ENCODE assay signal across 24 mouse cellular contexts in genomic region chr4:88875435-88876095, GRCm38 (mm10). TPM values are rescaled to one million over a fixed set of nuclear protein-coding genes. Genes with fewer than 3 reads are reported as not detected.
A peak's percentile ranks its signal among the peaks of the same experiment; 100 is the strongest.
DNase-seq lines count a peak whose midpoint lies in the region; ATAC-seq and TF ChIP-seq lines count a peak whose summit lies in the region.
"Had no signal": no experiment of that assay in that cellular context is flagged by ENCODE, and none has a peak within 500 bp of the region (broad histone marks: within the 10 kb centered on the region; RNA-seq: fewer than 3 reads in every experiment).

No protein-coding gene starts in this region.

- no peaks in the 10 kb centered on the region; a peak in 1 of 4 replicates for H3K27me3 ChIP-seq in MEL (ENCODE audit: control insufficient read depth in 1 of 2, insufficient read depth in 2 of 2, low read length in 2 of 2)
- H3K27me3 ChIP-seq in liver, embryonic 13.5 days: no peaks in the 10 kb centered on the region
- no peaks in the 10 kb centered on the region for H3K27me3 ChIP-seq in small intestine, adult 2 months (ENCODE audit: control insufficient read depth, insufficient read depth, low read length)
- H3K27me3 ChIP-seq in forebrain, embryonic 10.5 days (ENCODE audit: poor library complexity, severe bottlenecking): peaks cover 2% of the 10 kb centered on the region; the same call in 1 of the 2 replicates
- H3K27me3 ChIP-seq: heart, embryonic 12.5 days; hindbrain, embryonic 15.5 days; limb, embryonic 15.5 days had no signal

- no peak for TF ChIP-seq POLR2A in MEL (IDR thresholded peaks at IDR 0.05; ENCODE audit: control insufficient read depth in 1 of 2, insufficient read depth in 1 of 2, low read depth in 1 of 2, low read length in 2 of 2, poor library complexity in 1 of 2)
- no peak for TF ChIP-seq POLR2A in small intestine, adult 2 months (IDR thresholded peaks at IDR 0.05; ENCODE audit: low read depth, low read length)

- H3K4me1 ChIP-seq in MEL (ENCODE audit: control insufficient read depth in 1 of 2, insufficient read depth in 2 of 2, low read length in 2 of 2): peaks cover 15 to 20% of the 10 kb centered on the region in 2 experiments
- peaks cover 35% of the 10 kb centered on the region for H3K4me1 ChIP-seq in liver, embryonic 13.5 days (replicated peaks)
- peaks cover 13% of the 10 kb centered on the region; the same call in 1 of the 2 replicates for H3K4me1 ChIP-seq in small intestine, adult 2 months (ENCODE audit: control insufficient read depth, insufficient read depth, insufficient read length, low read length)
- H3K4me1 ChIP-seq in forebrain, embryonic 10.5 days: peaks cover 3% of the 10 kb centered on the region; the same call in 1 of the 2 replicates
- H3K4me1 ChIP-seq: forebrain, embryonic 15.5 days; heart, embryonic 12.5 days; hindbrain, embryonic 15.5 days; limb, embryonic 15.5 days had no signal

- peak; percentile 81 for DNase-seq in MEL (ENCODE audit: low read depth, low spot score)
- DNase-seq in liver, embryonic 13.5 days: peak; percentile 39
- no peak for DNase-seq in gastrocnemius, adult 2 months
- no peak for DNase-seq in neural tube, embryonic 10.5 days (ENCODE audit: extremely low spot score, low spot score)
- no peak for DNase-seq in forebrain, embryonic 10.5 days (ENCODE audit: extremely low spot score, low spot score)
- DNase-seq: adrenal gland, postnatal 36 days; cerebellum, adult 9-11 months; embryo, embryonic 11 days; kidney, adult 9 months; kidney, postnatal 36 days; lung, postnatal 10 days; thymus, adult 18-20 months had no signal

- H3K79me2 ChIP-seq in MEL (ENCODE audit: control insufficient read depth, insufficient read depth, low read length, poor library complexity): no peaks in the 10 kb centered on the region

- ATAC-seq in erythroblast, adult 5-6 weeks (replicated peaks; ENCODE audit: low FRiP score, poor library complexity, severe bottlenecking): peak; percentile 68; the same call in 1 of the 2 replicates
- peak; percentile 91 for ATAC-seq in liver, embryonic 13.5 days (ENCODE audit: low read depth)
- ATAC-seq: forebrain, embryonic 15.5 days had no signal

- no peak overlapping the region for H3K9ac ChIP-seq in MEL (ENCODE audit: control insufficient read depth, low read depth, low read length, poor library complexity, severe bottlenecking)
- H3K9ac ChIP-seq in liver, embryonic 13.5 days: no peak overlapping the region
- H3K9ac ChIP-seq: forebrain, embryonic 15.5 days; heart, embryonic 12.5 days; hindbrain, embryonic 15.5 days; limb, embryonic 15.5 days had no signal

- TF ChIP-seq RAD21 in MEL (IDR thresholded peaks at IDR 0.05; ENCODE audit: low read depth, low read length): no peak

- H3K9me3 ChIP-seq in MEL (replicated peaks; ENCODE audit: insufficient read depth, low read length): no peaks in the 10 kb centered on the region
- H3K9me3 ChIP-seq in liver, embryonic 13.5 days (replicated peaks): no peaks in the 10 kb centered on the region
- no peaks in the 10 kb centered on the region for H3K9me3 ChIP-seq in forebrain, embryonic 10.5 days
- H3K9me3 ChIP-seq: forebrain, embryonic 15.5 days; heart, embryonic 12.5 days; hindbrain, embryonic 15.5 days; limb, embryonic 15.5 days had no signal

- TF ChIP-seq CTCF in MEL (IDR thresholded peaks at IDR 0.05 in 2 of 3, conservative IDR thresholded peaks at IDR 0.05 in 1 of 3; ENCODE audit: control insufficient read depth in 1 of 3, insufficient read depth in 1 of 3, low read depth in 2 of 3, low read length in 3 of 3, poor library complexity in 1 of 3, severe bottlenecking in 1 of 3): no peak
- no peak for TF ChIP-seq CTCF in small intestine, adult 2 months (IDR thresholded peaks at IDR 0.05; ENCODE audit: extremely low read depth, insufficient read length, insufficient replicate concordance, low read depth, low read length)
- TF ChIP-seq CTCF in gastrocnemius, adult 2 months (IDR thresholded peaks at IDR 0.05): no peak

- 0 out of 2 replicates have a peak overlapping the region, but pooled peaks have one; percentile 24 for H3K4me2 ChIP-seq in liver, embryonic 13.5 days
- H3K4me2 ChIP-seq: forebrain, embryonic 15.5 days; heart, embryonic 12.5 days; hindbrain, embryonic 15.5 days; limb, embryonic 15.5 days had no signal

- peaks cover 0 to 15% of the 10 kb centered on the region in 2 experiments; a peak in 2 of 4 replicates for H3K36me3 ChIP-seq in MEL (ENCODE audit: control insufficient read depth in 1 of 2, insufficient read depth in 2 of 2, low read length in 2 of 2)
- H3K36me3 ChIP-seq in liver, embryonic 13.5 days: no peaks in the 10 kb centered on the region
- no peaks in the 10 kb centered on the region for H3K36me3 ChIP-seq in small intestine, adult 2 months (ENCODE audit: control insufficient read depth, insufficient read depth, low read length)
- H3K36me3 ChIP-seq in forebrain, embryonic 10.5 days (replicated peaks): no peaks in the 10 kb centered on the region
- H3K36me3 ChIP-seq: forebrain, embryonic 15.5 days; heart, embryonic 12.5 days; hindbrain, embryonic 15.5 days; limb, embryonic 15.5 days had no signal

- peak; percentile 36 to 69; a peak in 3 of 4 replicates for TF ChIP-seq EP300 in MEL (IDR thresholded peaks at IDR 0.05; ENCODE audit: low read depth in 1 of 2, low read length in 2 of 2)

- H3K27ac ChIP-seq in MEL (ENCODE audit: control insufficient read depth, low read depth, low read length): no peak overlapping the region
- H3K27ac ChIP-seq in liver, embryonic 13.5 days: no peak overlapping the region
- peak overlapping the region; percentile 7; the same call in 1 of the 2 replicates for H3K27ac ChIP-seq in small intestine, adult 2 months (ENCODE audit: insufficient read depth, low read depth, low read length)
- H3K27ac ChIP-seq in gastrocnemius, adult 2 months: no peak overlapping the region
- H3K27ac ChIP-seq in forebrain, embryonic 10.5 days: no peak overlapping the region
- H3K27ac ChIP-seq: forebrain, embryonic 15.5 days; hindbrain, embryonic 15.5 days; limb, embryonic 15.5 days had no signal

- intact Hi-C loops in gastrocnemius, adult 2 months (cut with DNase I): no loop called here

- no peak overlapping the region for H3K4me3 ChIP-seq in MEL (ENCODE audit: control insufficient read depth in 1 of 2, insufficient read depth in 1 of 2, low read depth in 2 of 2, low read length in 2 of 2)
- H3K4me3 ChIP-seq in liver, embryonic 13.5 days (replicated peaks): no peak overlapping the region
- no peak overlapping the region for H3K4me3 ChIP-seq in small intestine, adult 2 months (ENCODE audit: low read depth, low read length)
- no peak overlapping the region for H3K4me3 ChIP-seq in gastrocnemius, adult 2 months
- no peak overlapping the region for H3K4me3 ChIP-seq in forebrain, embryonic 10.5 days
- H3K4me3 ChIP-seq: forebrain, embryonic 15.5 days; heart, embryonic 12.5 days; hindbrain, embryonic 15.5 days; limb, embryonic 15.5 days had no signal

- WGBS in liver, embryonic 13.5 days (ENCODE audit: insufficient replicate concordance): 15% methylated on average over 4 of the region's 4 CpGs
- 50% methylated on average over 4 of the region's 4 CpGs for whole genome bisulfite sequencing in small intestine, adult 2 months
- WGBS in forebrain, embryonic 10.5 days: 76% methylated on average over 3 of the region's 4 CpGs

RNA-seq across cellular contexts. Expression of gene Ifne, which starts 4.4 kb away (rescaled TPM):
- not detected in 2 replicates for total RNA-seq in MEL (2012; rRNA removed)
- not detected for polyA plus RNA-seq in MEL (2012; ENCODE audit: insufficient read depth in 1 of 2, insufficient read length in 2 of 2, low read depth in 1 of 2, low replicate concordance in 2 of 2, missing spikeins in 1 of 2)
- not detected in 2 replicates for total RNA-seq in erythroblast, adult 5-6 weeks (2015; ENCODE audit: low replicate concordance)
- not detected in 2 replicates for total RNA-seq in erythroblast, adult 5-6 weeks (2017; ENCODE audit: low replicate concordance)
- polyA plus RNA-seq in liver, embryonic 13.5 days (2015; fragmentation: Nextera tagmentation; extraction: Ambion mirVana): not detected in 2 replicates
- polyA plus RNA-seq in small intestine, adult 2 months (2012; rRNA removed): 0.42 TPM in 1 of 2 replicates, not detected in the other
- not detected for total RNA-seq in gastrocnemius, adult 2 months (2021)
- polyA plus RNA-seq in forebrain, embryonic 10.5 days (2016; fragmentation: Nextera tagmentation; extraction: Ambion mirVana): not detected in 2 replicates
- total RNA-seq: adrenal gland, postnatal 36 days; gastrocnemius, adult 18-20 months; granulocyte monocyte progenitor cell, adult 5-6 weeks; heart, postnatal 25 days; layer of hippocampus, postnatal 14 days; left cerebral cortex, postnatal 14 days had no signal
- polyA plus RNA-seq: forebrain, embryonic 15.5 days; heart, embryonic 12.5 days; hindbrain, embryonic 15.5 days; limb, embryonic 15.5 days; neural tube, embryonic 14.5 days had no signal

RNA-seq across cellular contexts. Expression of gene Ifna1, which starts 25.7 kb away (rescaled TPM):
- not detected in 2 replicates for total RNA-seq in MEL (2012; rRNA removed)
- not detected for polyA plus RNA-seq in MEL (2012; ENCODE audit: insufficient read depth in 1 of 2, insufficient read length in 2 of 2, low read depth in 1 of 2, low replicate concordance in 2 of 2, missing spikeins in 1 of 2)
- not detected in 2 replicates for total RNA-seq in erythroblast, adult 5-6 weeks (2015; ENCODE audit: low replicate concordance)
- total RNA-seq in erythroblast, adult 5-6 weeks (2017; ENCODE audit: low replicate concordance): not detected in 2 replicates
- not detected in 2 replicates for polyA plus RNA-seq in liver, embryonic 13.5 days (2015; fragmentation: Nextera tagmentation; extraction: Ambion mirVana)
- not detected in 2 replicates for polyA plus RNA-seq in small intestine, adult 2 months (2012; rRNA removed)
- not detected for total RNA-seq in gastrocnemius, adult 2 months (2021)
- not detected in 2 replicates for polyA plus RNA-seq in forebrain, embryonic 10.5 days (2016; fragmentation: Nextera tagmentation; extraction: Ambion mirVana)
- total RNA-seq: adrenal gland, postnatal 36 days; gastrocnemius, adult 18-20 months; granulocyte monocyte progenitor cell, adult 5-6 weeks; heart, postnatal 25 days; layer of hippocampus, postnatal 14 days; left cerebral cortex, postnatal 14 days had no signal
- polyA plus RNA-seq: forebrain, embryonic 15.5 days; heart, embryonic 12.5 days; hindbrain, embryonic 15.5 days; limb, embryonic 15.5 days; neural tube, embryonic 14.5 days had no signal

RNA-seq across cellular contexts. Expression of gene Ifna4, which starts 33.9 kb away (rescaled TPM):
- not detected in 2 replicates for total RNA-seq in MEL (2012; rRNA removed)
- polyA plus RNA-seq in MEL (2012; ENCODE audit: insufficient read depth in 1 of 2, insufficient read length in 2 of 2, low read depth in 1 of 2, low replicate concordance in 2 of 2, missing spikeins in 1 of 2): not detected
- total RNA-seq in erythroblast, adult 5-6 weeks (2015; ENCODE audit: low replicate concordance): not detected in 2 replicates
- total RNA-seq in erythroblast, adult 5-6 weeks (2017; ENCODE audit: low replicate concordance): not detected in 2 replicates
- not detected in 2 replicates for polyA plus RNA-seq in liver, embryonic 13.5 days (2015; fragmentation: Nextera tagmentation; extraction: Ambion mirVana)
- polyA plus RNA-seq in small intestine, adult 2 months (2012; rRNA removed): not detected in 2 replicates
- not detected for total RNA-seq in gastrocnemius, adult 2 months (2021)
- not detected in 2 replicates for polyA plus RNA-seq in forebrain, embryonic 10.5 days (2016; fragmentation: Nextera tagmentation; extraction: Ambion mirVana)
- total RNA-seq: adrenal gland, postnatal 36 days; gastrocnemius, adult 18-20 months; granulocyte monocyte progenitor cell, adult 5-6 weeks; heart, postnatal 25 days; layer of hippocampus, postnatal 14 days; left cerebral cortex, postnatal 14 days had no signal
- polyA plus RNA-seq: forebrain, embryonic 15.5 days; heart, embryonic 12.5 days; hindbrain, embryonic 15.5 days; limb, embryonic 15.5 days; neural tube, embryonic 14.5 days had no signal

RNA-seq across cellular contexts. Expression of gene Ifna5, which starts 40.2 kb away (rescaled TPM):
- total RNA-seq in MEL (2012; rRNA removed): not detected in 2 replicates
- not detected for polyA plus RNA-seq in MEL (2012; ENCODE audit: insufficient read depth in 1 of 2, insufficient read length in 2 of 2, low read depth in 1 of 2, low replicate concordance in 2 of 2, missing spikeins in 1 of 2)
- not detected in 2 replicates for total RNA-seq in erythroblast, adult 5-6 weeks (2015; ENCODE audit: low replicate concordance)
- total RNA-seq in erythroblast, adult 5-6 weeks (2017; ENCODE audit: low replicate concordance): not detected in 2 replicates
- polyA plus RNA-seq in liver, embryonic 13.5 days (2015; fragmentation: Nextera tagmentation; extraction: Ambion mirVana): not detected in 2 replicates
- not detected in 2 replicates for polyA plus RNA-seq in small intestine, adult 2 months (2012; rRNA removed)
- total RNA-seq in gastrocnemius, adult 2 months (2021): not detected
- polyA plus RNA-seq in forebrain, embryonic 10.5 days (2016; fragmentation: Nextera tagmentation; extraction: Ambion mirVana): not detected in 2 replicates
- total RNA-seq: adrenal gland, postnatal 36 days; gastrocnemius, adult 18-20 months; granulocyte monocyte progenitor cell, adult 5-6 weeks; heart, postnatal 25 days; layer of hippocampus, postnatal 14 days; left cerebral cortex, postnatal 14 days had no signal
- polyA plus RNA-seq: forebrain, embryonic 15.5 days; heart, embryonic 12.5 days; hindbrain, embryonic 15.5 days; limb, embryonic 15.5 days; neural tube, embryonic 14.5 days had no signal

RNA-seq across cellular contexts. Expression of gene Ifna6, which starts 48.3 kb away (rescaled TPM):
- not detected in 2 replicates for total RNA-seq in MEL (2012; rRNA removed)
- polyA plus RNA-seq in MEL (2012; ENCODE audit: insufficient read depth in 1 of 2, insufficient read length in 2 of 2, low read depth in 1 of 2, low replicate concordance in 2 of 2, missing spikeins in 1 of 2): not detected
- total RNA-seq in erythroblast, adult 5-6 weeks (2015; ENCODE audit: low replicate concordance): not detected in 2 replicates
- total RNA-seq in erythroblast, adult 5-6 weeks (2017; ENCODE audit: low replicate concordance): not detected in 2 replicates
- not detected in 2 replicates for polyA plus RNA-seq in liver, embryonic 13.5 days (2015; fragmentation: Nextera tagmentation; extraction: Ambion mirVana)
- not detected in 2 replicates for polyA plus RNA-seq in small intestine, adult 2 months (2012; rRNA removed)
- total RNA-seq in gastrocnemius, adult 2 months (2021): not detected
- polyA plus RNA-seq in forebrain, embryonic 10.5 days (2016; fragmentation: Nextera tagmentation; extraction: Ambion mirVana): not detected in 2 replicates
- total RNA-seq: adrenal gland, postnatal 36 days; gastrocnemius, adult 18-20 months; granulocyte monocyte progenitor cell, adult 5-6 weeks; heart, postnatal 25 days; layer of hippocampus, postnatal 14 days; left cerebral cortex, postnatal 14 days had no signal
- polyA plus RNA-seq: forebrain, embryonic 15.5 days; heart, embryonic 12.5 days; hindbrain, embryonic 15.5 days; limb, embryonic 15.5 days; neural tube, embryonic 14.5 days had no signal

Comparison
In these comparisons a context has a peak if more than half of its experiments do, and no peak if none do; other contexts are left out.
1. DNase-seq: peak in MEL (single experiment) and liver, embryonic 13.5 days (single experiment); none in gastrocnemius, adult 2 months (single experiment), neural tube, embryonic 10.5 days (single experiment) and forebrain, embryonic 10.5 days (single experiment).